Mouse (Mus musculus): ENCODE measurements around the gene Hao2. TPM values are rescaled to one million over a fixed set of nuclear protein-coding genes. Genes with fewer than 3 reads are reported as not detected.

Hao2 gene
- polyA plus RNA-seq (2015; fragmentation: Nextera tagmentation; extraction: Ambion mirVana), result 0.06 TPM in 1 of 2 replicates, not detected in the other

- Histone ChIP-seq H3K36me3 (no peaks in the 10 kb centered on the region), H3K9ac (no peak within 1 kb of the TSS), H3K27me3 (no peaks in the 10 kb centered on the region), H3K4me1 (replicated peaks) (no peaks in the 10 kb centered on the region), H3K9me3 (no peaks in the 10 kb centered on the region), H3K27ac (replicated peaks) (no peak within 1 kb of the TSS), H3K4me3 (no peak within 1 kb of the TSS), H3K4me2 (no peak within 1 kb of the TSS)
- no peak for ATAC-seq (ENCODE audit: low FRiP score, low read depth)
- 95% methylated on average over 3 of the region's 3 CpGs for WGBS
These were observed at the start of gene Hao2 for GRCm38 (mm10) chr3:98893057-98893772. Gene Hao2 (minus strand): TSS chr3:98893239.

- 30% methylated on average over 10 of the region's 10 CpGs for WGBS
- Histone ChIP-seq H3K4me1 (replicated peaks) (peaks cover 15% of the 10 kb centered on the region), H3K9me3 (no peaks in the 10 kb centered on the region), H3K4me3 (peak overlapping the region; percentile 35), H3K36me3 (no peaks in the 10 kb centered on the region), H3K27me3 (no peaks in the 10 kb centered on the region), H3K27ac (replicated peaks) (no peak overlapping the region), H3K9ac (no peak overlapping the region; the same call in 1 of the 2 replicates), H3K4me2 (peak overlapping the region; percentile 75)
- peak; percentile 65; the same call in 1 of the 2 replicates for ATAC-seq (ENCODE audit: low FRiP score, low read depth)
These were observed 48.6 kb upstream of the Hao2 start for GRCm38 (mm10) chr3:98941601-98942000.

GRCm38 (mm10) chr3:98941066-98941551 is 48.1 kb upstream of the Hao2 start:
- ATAC-seq (ENCODE audit: low FRiP score, low read depth), result peak; percentile 85
- peak overlapping the region; percentile 30; the same call in 1 of the 2 replicates for H3K9ac ChIP-seq
- peaks cover 15% of the 10 kb centered on the region for H3K4me1 ChIP-seq (replicated peaks)
- H3K4me2 ChIP-seq, result peak overlapping the region; percentile 75
- H3K27me3 ChIP-seq, result no peaks in the 10 kb centered on the region
- 5% methylated on average over 24 of the region's 24 CpGs for WGBS
- H3K36me3 ChIP-seq, result no peaks in the 10 kb centered on the region
- H3K4me3 ChIP-seq, result peak overlapping the region; percentile 35
- no peak overlapping the region for H3K27ac ChIP-seq (replicated peaks)
- no peaks in the 10 kb centered on the region for H3K9me3 ChIP-seq

- H3K36me3 ChIP-seq, result no peaks in the 10 kb centered on the region
- no peaks in the 10 kb centered on the region for H3K27me3 ChIP-seq
- WGBS, result 58% methylated on average over 4 of the region's 4 CpGs
- H3K4me1 ChIP-seq (replicated peaks), result peaks cover 15% of the 10 kb centered on the region
- no peak overlapping the region for H3K9ac ChIP-seq
- no peak for ATAC-seq (ENCODE audit: low FRiP score, low read depth)
- H3K4me3 ChIP-seq, result no peak overlapping the region
- no peak overlapping the region for H3K4me2 ChIP-seq
- H3K27ac ChIP-seq (replicated peaks), result no peak overlapping the region
- no peaks in the 10 kb centered on the region for H3K9me3 ChIP-seq
These were observed 47.2 kb upstream of the Hao2 start for GRCm38 (mm10) chr3:98940225-98940624.

- Histone ChIP-seq H3K4me3 (no peak overlapping the region), H3K9me3 (no peaks in the 10 kb centered on the region), H3K4me2 (no peak overlapping the region), H3K27me3 (no peaks in the 10 kb centered on the region), H3K9ac (no peak overlapping the region), H3K36me3 (no peaks in the 10 kb centered on the region), H3K27ac (replicated peaks) (no peak overlapping the region), H3K4me1 (replicated peaks) (peaks cover 10% of the 10 kb centered on the region)
- 91% methylated on average over 3 of the region's 3 CpGs for WGBS
- no peak for ATAC-seq (ENCODE audit: low FRiP score, low read depth)
These were observed 43.4 kb upstream of the Hao2 start for GRCm38 (mm10) chr3:98936446-98936845.

- 83% methylated on average over 7 of the region's 7 CpGs for WGBS
These were observed 41.6 kb upstream of the Hao2 start for GRCm38 (mm10) chr3:98934601-98935000.

DNA sequence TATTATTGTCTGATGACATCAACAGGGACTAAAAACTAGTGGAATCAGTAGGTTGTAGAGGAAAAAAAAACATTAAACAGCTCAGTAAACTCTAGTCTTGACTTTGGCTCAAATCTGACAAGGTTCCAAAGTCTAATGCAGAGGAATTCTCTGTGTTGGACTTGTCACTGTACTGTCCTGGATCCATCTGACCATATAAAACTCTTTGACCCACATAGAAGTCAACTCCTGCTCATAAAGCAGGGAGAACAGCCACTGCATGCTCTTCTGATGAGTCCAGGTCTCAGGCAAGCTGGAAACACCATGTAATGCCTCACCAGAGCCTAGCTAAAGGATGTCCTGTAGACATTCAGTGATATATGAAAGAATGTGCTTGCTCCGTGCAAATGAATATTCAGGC is 41.0 kb upstream of the Hao2 start:
- no peaks in the 10 kb centered on the region for H3K9me3 ChIP-seq
- H3K9ac ChIP-seq, result no peak overlapping the region
- no peak for ATAC-seq (ENCODE audit: low FRiP score, low read depth)
- H3K4me2 ChIP-seq, result no peak overlapping the region
- no peaks in the 10 kb centered on the region for H3K27me3 ChIP-seq
- no peaks in the 10 kb centered on the region for H3K36me3 ChIP-seq
- WGBS, result 65% methylated on average over 1 of the region's 1 CpGs
- no peak overlapping the region for H3K4me3 ChIP-seq
- no peaks in the 10 kb centered on the region for H3K4me1 ChIP-seq (replicated peaks)
- no peak overlapping the region for H3K27ac ChIP-seq (replicated peaks)

More at GRCm38 (mm10) chr3:98934601-98935000, 41.6 kb upstream of the Hao2 start:
- Histone ChIP-seq H3K4me2 (no peak overlapping the region), H3K36me3 (no peaks in the 10 kb centered on the region), H3K4me1 (replicated peaks) (no peaks in the 10 kb centered on the region), H3K9ac (no peak overlapping the region), H3K27me3 (no peaks in the 10 kb centered on the region), H3K4me3 (no peak overlapping the region), H3K27ac (replicated peaks) (no peak overlapping the region), H3K9me3 (no peaks in the 10 kb centered on the region)
- ATAC-seq (ENCODE audit: low FRiP score, low read depth), result no peak

GRCm38 (mm10) chr3:98932421-98932820 is 39.4 kb upstream of the Hao2 start:
- Histone ChIP-seq H3K4me1 (replicated peaks) (no peaks in the 10 kb centered on the region), H3K4me3 (no peak overlapping the region), H3K9me3 (no peaks in the 10 kb centered on the region), H3K4me2 (no peak overlapping the region), H3K27ac (replicated peaks) (no peak overlapping the region), H3K36me3 (no peaks in the 10 kb centered on the region), H3K9ac (no peak overlapping the region), H3K27me3 (no peaks in the 10 kb centered on the region)
- ATAC-seq (ENCODE audit: low FRiP score, low read depth), result no peak

GRCm38 (mm10) chr3:98931836-98932235 is 38.8 kb upstream of the Hao2 start:
- no peaks in the 10 kb centered on the region for H3K4me1 ChIP-seq (replicated peaks)
- ATAC-seq (ENCODE audit: low FRiP score, low read depth), result no peak
- H3K9me3 ChIP-seq, result no peaks in the 10 kb centered on the region
- no peak overlapping the region for H3K9ac ChIP-seq
- H3K4me3 ChIP-seq, result no peak overlapping the region
- H3K27me3 ChIP-seq, result no peaks in the 10 kb centered on the region
- no peak overlapping the region for H3K27ac ChIP-seq (replicated peaks)
- 50% methylated on average over 1 of the region's 1 CpGs for WGBS
- no peak overlapping the region for H3K4me2 ChIP-seq
- H3K36me3 ChIP-seq, result no peaks in the 10 kb centered on the region

DNA sequence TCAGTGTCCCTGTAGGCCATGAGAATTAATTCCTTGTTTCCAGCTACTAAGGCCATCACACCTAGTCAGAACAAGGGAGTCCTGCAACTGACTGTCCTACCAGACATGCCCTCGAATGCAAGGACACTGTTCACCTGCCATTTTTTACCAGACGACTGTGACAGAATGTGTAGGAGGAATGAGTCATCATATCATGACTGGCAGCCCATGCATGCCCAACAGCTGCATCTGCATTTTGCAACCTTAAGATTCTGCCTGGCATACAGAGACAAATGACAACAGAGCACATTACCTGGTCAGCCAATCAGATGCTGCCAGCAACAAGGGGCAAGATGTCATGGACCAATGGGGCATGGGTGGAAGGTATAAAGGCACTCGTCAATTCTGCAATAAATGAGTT is 27.4 kb upstream of the Hao2 start:
- Histone ChIP-seq H3K9me3 (no peaks in the 10 kb centered on the region), H3K36me3 (no peaks in the 10 kb centered on the region), H3K4me1 (replicated peaks) (no peaks in the 10 kb centered on the region), H3K4me2 (no peak overlapping the region), H3K4me3 (no peak overlapping the region), H3K27me3 (no peaks in the 10 kb centered on the region), H3K27ac (replicated peaks) (no peak overlapping the region), H3K9ac (no peak overlapping the region)
- ATAC-seq (ENCODE audit: low FRiP score, low read depth), result no peak
- 87% methylated on average over 3 of the region's 3 CpGs for WGBS

GRCm38 (mm10) chr3:98917260-98917659 is 24.2 kb upstream of the Hao2 start:
- no peak overlapping the region for H3K9ac ChIP-seq
- H3K36me3 ChIP-seq, result no peaks in the 10 kb centered on the region
- no peaks in the 10 kb centered on the region for H3K4me1 ChIP-seq (replicated peaks)
- no peaks in the 10 kb centered on the region for H3K27me3 ChIP-seq
- H3K4me2 ChIP-seq, result no peak overlapping the region
- no peak overlapping the region for H3K27ac ChIP-seq (replicated peaks)
- no CpG with 5 or more reads among the region's 1 CpGs for WGBS
- H3K9me3 ChIP-seq, result no peaks in the 10 kb centered on the region
- no peak for ATAC-seq (ENCODE audit: low FRiP score, low read depth)
- H3K4me3 ChIP-seq, result no peak overlapping the region

- Histone ChIP-seq H3K4me3 (no peak overlapping the region), H3K4me1 (replicated peaks) (no peaks in the 10 kb centered on the region), H3K9me3 (no peaks in the 10 kb centered on the region), H3K9ac (no peak overlapping the region), H3K27ac (replicated peaks) (no peak overlapping the region), H3K27me3 (no peaks in the 10 kb centered on the region), H3K36me3 (no peaks in the 10 kb centered on the region), H3K4me2 (no peak overlapping the region)
- 88% methylated on average over 2 of the region's 2 CpGs for WGBS
- no peak for ATAC-seq (ENCODE audit: low FRiP score, low read depth)
These were observed 23.8 kb upstream of the Hao2 start for GRCm38 (mm10) chr3:98916856-98917255.

DNA sequence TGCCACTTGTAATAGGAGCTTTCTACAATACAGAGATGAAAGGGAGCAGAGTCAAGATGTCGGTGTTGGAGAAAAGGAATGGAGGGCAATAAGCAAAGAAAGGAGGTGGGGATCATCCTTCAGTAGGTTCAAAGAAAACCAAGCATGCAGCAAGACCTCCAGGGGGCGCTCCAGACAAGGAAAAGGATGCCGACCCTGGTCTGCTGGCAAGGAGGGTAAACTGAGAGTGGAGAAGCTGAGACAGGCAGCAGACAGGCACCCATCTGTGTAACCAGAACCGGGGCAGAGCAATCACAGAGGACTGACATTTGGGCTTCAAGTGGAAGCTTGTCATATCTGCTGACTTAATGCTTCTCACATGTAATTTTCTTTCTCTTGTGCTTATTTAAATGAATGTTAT is 22.6 kb upstream of the Hao2 start:
- H3K9ac ChIP-seq, result no peak overlapping the region
- H3K36me3 ChIP-seq, result no peaks in the 10 kb centered on the region
- no peaks in the 10 kb centered on the region for H3K9me3 ChIP-seq
- H3K4me2 ChIP-seq, result no peak overlapping the region
- H3K27me3 ChIP-seq, result no peaks in the 10 kb centered on the region
- ATAC-seq (ENCODE audit: low FRiP score, low read depth), result no peak
- H3K4me3 ChIP-seq, result no peak overlapping the region
- no peaks in the 10 kb centered on the region for H3K4me1 ChIP-seq (replicated peaks)
- 9% methylated on average over 4 of the region's 4 CpGs for WGBS
- H3K27ac ChIP-seq (replicated peaks), result no peak overlapping the region

Measured in hindbrain, embryonic 15.5 days (tissue).